Mouse (Mus musculus): ENCODE data around the gene Cpa5. TPM values are rescaled to one million over a fixed set of nuclear protein-coding genes. Genes with fewer than 3 reads are reported as not detected.

Gene Cpa5
- polyA plus RNA-seq, 1 experiment from 2014 or later = 1.1 TPM

DNA sequence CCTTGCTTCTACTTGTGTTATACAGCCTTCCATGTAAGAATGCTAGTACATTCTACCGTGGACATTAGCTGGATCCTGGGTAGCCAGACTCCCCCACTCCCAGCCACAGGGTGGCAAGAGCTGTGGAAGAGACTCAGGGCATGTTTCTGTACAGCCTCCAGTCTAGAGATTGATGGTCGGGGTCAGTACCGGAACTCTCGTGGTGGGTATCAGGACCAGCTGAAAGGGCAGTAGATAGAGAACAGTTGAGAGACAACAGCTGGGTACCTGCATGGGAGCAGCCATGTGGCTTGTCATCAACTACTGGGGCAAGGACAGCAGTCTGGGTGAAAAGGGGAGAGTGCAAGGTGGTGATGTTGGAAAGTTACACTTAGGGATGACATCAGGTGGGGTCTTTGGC, 5.7 kb upstream of the Cpa5 start:
- H3K27me3 ChIP-seq (replicated peaks) = no peaks in the 10 kb centered on the region
- no peaks in the 10 kb centered on the region for H3K9me3 ChIP-seq (replicated peaks)
- H3K4me3 ChIP-seq = no peak overlapping the region
- no peak overlapping the region for H3K4me2 ChIP-seq
- WGBS = 74% methylated on average over 4 of the region's 4 CpGs
- H3K9ac ChIP-seq = no peak overlapping the region
- no peak overlapping the region for H3K27ac ChIP-seq (ENCODE audit: poor library complexity, severe bottlenecking)
- no peaks in the 10 kb centered on the region for H3K4me1 ChIP-seq (replicated peaks)
- ATAC-seq (ENCODE audit: insufficient number of reproducible peaks, low FRiP score) = no peak
- no peaks in the 10 kb centered on the region for H3K36me3 ChIP-seq

DNA sequence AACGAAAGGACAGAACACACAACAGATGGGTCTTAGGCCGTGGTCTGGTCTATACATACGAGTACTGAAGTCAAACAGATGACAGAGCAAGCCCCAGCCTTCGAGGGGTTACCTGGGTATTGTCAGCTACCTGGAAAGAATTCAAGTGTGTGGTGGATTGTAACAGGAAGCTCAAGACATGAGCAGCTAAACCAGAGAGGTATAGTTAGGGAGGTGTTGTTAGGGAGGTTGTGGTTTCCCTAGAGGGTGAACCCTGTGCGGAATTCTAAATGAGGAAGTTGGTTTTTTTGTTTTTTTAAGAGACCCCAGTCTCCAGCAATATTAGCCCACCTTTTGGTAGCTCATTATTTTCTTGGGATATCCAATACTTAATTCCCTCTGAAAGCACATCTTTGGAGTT, 5.1 kb upstream of the Cpa5 start:
- 78% methylated on average over 5 of the region's 5 CpGs for WGBS
- no peak for ATAC-seq (ENCODE audit: insufficient number of reproducible peaks, low FRiP score)
- H3K27ac ChIP-seq (ENCODE audit: poor library complexity, severe bottlenecking) = no peak overlapping the region

DNA sequence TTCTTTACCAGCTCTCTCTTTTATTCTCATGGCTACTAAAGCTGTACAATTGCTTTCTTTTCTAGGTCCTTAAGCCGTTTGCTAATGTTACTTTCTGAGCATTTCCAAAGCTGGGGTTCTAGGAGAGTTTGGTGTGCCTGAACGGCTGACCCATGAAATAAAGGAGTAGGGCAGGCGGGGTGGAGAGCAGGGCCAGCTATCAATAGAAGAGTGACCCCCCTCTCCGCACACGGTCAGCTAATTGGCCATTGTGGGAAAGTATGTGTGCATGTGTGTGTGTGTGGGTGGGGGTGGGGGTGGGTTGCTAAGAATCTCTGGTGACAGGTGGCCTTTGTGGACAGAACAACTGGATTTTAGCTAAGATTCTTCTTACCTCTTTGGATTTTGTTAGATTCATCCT, 402 bp downstream of the Cpa5 start:
- Histone ChIP-seq H3K9ac (no peak overlapping the region), H3K4me2 (no peak overlapping the region), H3K27me3 (replicated peaks) (no peaks in the 10 kb centered on the region), H3K9me3 (replicated peaks) (no peaks in the 10 kb centered on the region), H3K4me3 (no peak overlapping the region), H3K27ac (ENCODE audit: poor library complexity, severe bottlenecking) (no peak overlapping the region), H3K4me1 (replicated peaks) (peaks cover 8% of the 10 kb centered on the region), H3K36me3 (no peaks in the 10 kb centered on the region)
- no peak for ATAC-seq (ENCODE audit: insufficient number of reproducible peaks, low FRiP score)
- WGBS = 77% methylated on average over 5 of the region's 5 CpGs

More for the DNA sequence above, 5.1 kb upstream of the Cpa5 start:
- Histone ChIP-seq H3K9ac (no peak overlapping the region), H3K4me2 (no peak overlapping the region), H3K4me1 (replicated peaks) (no peaks in the 10 kb centered on the region), H3K4me3 (no peak overlapping the region), H3K27me3 (replicated peaks) (no peaks in the 10 kb centered on the region), H3K36me3 (no peaks in the 10 kb centered on the region), H3K9me3 (replicated peaks) (no peaks in the 10 kb centered on the region)

DNA sequence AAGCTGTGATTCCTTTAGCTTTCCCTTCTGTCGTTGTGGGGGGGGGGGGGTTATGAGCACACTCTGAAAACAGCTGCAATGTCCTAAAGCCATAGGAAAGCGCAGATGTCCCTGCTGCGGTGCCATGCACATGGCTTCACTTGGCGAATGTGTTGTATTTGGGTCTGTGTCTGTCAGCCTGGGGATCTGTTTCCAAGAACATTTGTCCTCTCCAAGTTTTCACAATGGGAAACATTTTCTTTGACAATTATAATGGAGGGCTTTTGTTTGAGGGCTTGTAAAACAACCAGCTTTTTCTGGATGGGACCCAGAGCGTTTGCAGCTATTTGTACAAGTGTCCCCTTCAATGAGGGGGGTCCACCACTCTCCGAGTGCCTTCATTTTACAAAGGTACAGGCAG, 3.4 kb downstream of the Cpa5 start:
- no peaks in the 10 kb centered on the region for H3K27me3 ChIP-seq (replicated peaks)
- H3K27ac ChIP-seq (ENCODE audit: poor library complexity, severe bottlenecking) = no peak overlapping the region
- WGBS = 81% methylated on average over 6 of the region's 6 CpGs
- H3K4me2 ChIP-seq = no peak overlapping the region
- ATAC-seq (ENCODE audit: insufficient number of reproducible peaks, low FRiP score) = no peak
- H3K9ac ChIP-seq = no peak overlapping the region
- no peaks in the 10 kb centered on the region for H3K36me3 ChIP-seq
- no peaks in the 10 kb centered on the region for H3K9me3 ChIP-seq (replicated peaks)
- H3K4me1 ChIP-seq (replicated peaks) = peaks cover 38% of the 10 kb centered on the region
- H3K4me3 ChIP-seq = no peak overlapping the region

DNA sequence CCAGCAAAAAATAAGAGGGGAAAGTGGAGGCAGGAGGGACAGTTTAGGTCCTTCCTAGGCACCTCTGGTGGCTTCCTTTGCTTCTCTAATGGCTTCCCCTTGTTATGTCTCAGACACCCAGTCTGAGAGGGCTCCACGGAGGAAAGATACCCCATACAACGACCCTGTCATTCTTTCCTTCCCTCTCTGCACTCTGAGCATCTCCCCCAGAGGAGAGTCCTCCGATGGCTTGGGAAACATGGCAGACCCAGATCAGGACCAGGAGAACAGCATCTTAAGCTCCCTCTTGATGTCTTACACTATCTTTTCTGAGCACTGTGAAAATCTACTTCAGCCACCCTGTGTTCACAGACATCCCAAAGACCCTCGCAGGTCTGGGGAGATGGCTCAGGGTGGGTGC, 4.9 kb downstream of the Cpa5 start:
- 32% methylated on average over 4 of the region's 4 CpGs for WGBS
- H3K4me2 ChIP-seq = no peak overlapping the region
- H3K27ac ChIP-seq (ENCODE audit: poor library complexity, severe bottlenecking) = no peak overlapping the region
- H3K27me3 ChIP-seq (replicated peaks) = no peaks in the 10 kb centered on the region
- ATAC-seq (ENCODE audit: insufficient number of reproducible peaks, low FRiP score) = no peak
- H3K9ac ChIP-seq = no peak overlapping the region
- no peaks in the 10 kb centered on the region for H3K36me3 ChIP-seq
- H3K4me1 ChIP-seq (replicated peaks) = peaks cover 49% of the 10 kb centered on the region
- no peak overlapping the region for H3K4me3 ChIP-seq
- no peaks in the 10 kb centered on the region for H3K9me3 ChIP-seq (replicated peaks)

DNA sequence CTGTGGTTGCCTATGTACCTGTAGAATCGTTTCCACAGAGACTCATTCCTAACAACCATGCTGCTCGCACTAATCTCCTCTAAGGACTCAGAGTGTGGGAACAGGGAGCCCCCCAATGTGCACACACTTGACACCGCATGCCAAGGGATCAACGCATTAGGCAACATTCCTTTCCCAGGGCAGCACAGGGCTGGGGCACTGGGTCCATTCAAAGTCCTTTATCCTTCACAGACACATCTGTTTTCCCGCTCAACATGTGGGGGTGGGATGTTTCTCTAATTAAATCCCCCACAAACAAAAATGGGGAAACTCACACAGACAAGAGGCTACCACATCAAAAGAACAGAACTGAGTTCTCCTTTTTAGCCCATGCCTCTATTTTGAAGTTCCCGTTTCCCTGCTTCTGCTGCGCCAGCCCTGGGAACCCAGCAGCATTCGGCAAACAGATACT, 5.7 kb downstream of the Cpa5 start:
- peak overlapping the region; percentile 44 for H3K4me2 ChIP-seq
- ATAC-seq (ENCODE audit: insufficient number of reproducible peaks, low FRiP score) = no peak
- peak overlapping the region; percentile 68 for H3K27ac ChIP-seq (ENCODE audit: poor library complexity, severe bottlenecking)
- H3K9me3 ChIP-seq (replicated peaks) = no peaks in the 10 kb centered on the region
- H3K4me1 ChIP-seq (replicated peaks) = peaks cover 56% of the 10 kb centered on the region
- WGBS = 9% methylated on average over 8 of the region's 8 CpGs
- no peaks in the 10 kb centered on the region for H3K36me3 ChIP-seq
- peak overlapping the region; percentile 57 for H3K9ac ChIP-seq
- H3K27me3 ChIP-seq (replicated peaks) = no peaks in the 10 kb centered on the region
- H3K4me3 ChIP-seq = no peak overlapping the region

DNA sequence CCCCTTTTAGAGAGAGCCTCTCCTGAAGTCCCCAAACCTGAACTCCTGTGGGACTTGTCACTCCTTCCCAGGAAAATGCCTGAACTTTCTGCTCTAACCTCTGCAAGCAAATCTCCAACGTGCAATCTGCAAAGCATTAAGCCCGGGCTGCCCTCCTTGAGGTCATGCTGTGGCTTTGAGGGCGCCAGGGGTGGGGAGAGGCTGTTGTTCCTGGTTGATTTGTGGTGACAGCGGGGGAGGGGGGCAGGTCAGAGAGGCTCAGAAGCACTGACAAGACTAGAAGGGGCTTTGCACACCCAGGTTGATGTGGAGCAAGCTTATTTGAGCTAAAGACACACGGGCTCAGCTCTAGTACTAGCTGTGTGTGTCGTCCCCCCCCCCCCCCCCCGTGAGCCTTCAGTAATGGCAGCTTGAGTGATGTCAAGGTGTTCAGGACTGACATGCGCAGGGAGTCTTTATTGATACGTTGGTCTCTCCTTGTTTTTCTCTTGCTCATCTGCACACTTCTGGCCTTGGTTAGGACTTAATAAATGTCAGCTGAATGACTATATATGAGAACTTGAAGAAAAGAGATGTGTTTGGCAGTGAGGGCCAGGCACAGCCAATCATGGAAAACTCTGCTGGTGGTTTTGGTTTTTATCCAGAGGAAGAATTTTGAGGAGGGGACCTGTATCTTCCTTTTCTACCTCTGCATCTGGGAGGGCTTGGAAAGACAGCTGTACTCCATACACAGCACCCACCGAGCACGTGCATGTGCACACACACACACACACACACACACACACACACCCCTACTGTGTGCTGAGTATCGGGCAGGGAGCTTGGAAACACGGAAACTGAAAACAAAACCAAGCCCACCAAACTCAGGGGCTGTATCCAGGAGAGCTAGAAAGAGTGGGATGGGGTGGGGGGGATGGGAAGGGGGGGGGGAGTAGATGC, 6.5 kb downstream of the Cpa5 start:
- H3K36me3 ChIP-seq = no peaks in the 10 kb centered on the region
- H3K9ac ChIP-seq = peak overlapping the region; percentile 57
- H3K27ac ChIP-seq (ENCODE audit: poor library complexity, severe bottlenecking) = peak overlapping the region; percentile 68
- H3K27me3 ChIP-seq (replicated peaks) = no peaks in the 10 kb centered on the region
- ATAC-seq (ENCODE audit: insufficient number of reproducible peaks, low FRiP score) = no peak
- 12% methylated on average over 13 of the region's 13 CpGs for WGBS
- peak overlapping the region; percentile 53 for H3K4me2 ChIP-seq
- H3K4me3 ChIP-seq = 0 out of 2 replicates have a peak overlapping the region, but pooled peaks have one; percentile 3
- no peaks in the 10 kb centered on the region for H3K9me3 ChIP-seq (replicated peaks)
- peaks cover 62% of the 10 kb centered on the region for H3K4me1 ChIP-seq (replicated peaks)

DNA sequence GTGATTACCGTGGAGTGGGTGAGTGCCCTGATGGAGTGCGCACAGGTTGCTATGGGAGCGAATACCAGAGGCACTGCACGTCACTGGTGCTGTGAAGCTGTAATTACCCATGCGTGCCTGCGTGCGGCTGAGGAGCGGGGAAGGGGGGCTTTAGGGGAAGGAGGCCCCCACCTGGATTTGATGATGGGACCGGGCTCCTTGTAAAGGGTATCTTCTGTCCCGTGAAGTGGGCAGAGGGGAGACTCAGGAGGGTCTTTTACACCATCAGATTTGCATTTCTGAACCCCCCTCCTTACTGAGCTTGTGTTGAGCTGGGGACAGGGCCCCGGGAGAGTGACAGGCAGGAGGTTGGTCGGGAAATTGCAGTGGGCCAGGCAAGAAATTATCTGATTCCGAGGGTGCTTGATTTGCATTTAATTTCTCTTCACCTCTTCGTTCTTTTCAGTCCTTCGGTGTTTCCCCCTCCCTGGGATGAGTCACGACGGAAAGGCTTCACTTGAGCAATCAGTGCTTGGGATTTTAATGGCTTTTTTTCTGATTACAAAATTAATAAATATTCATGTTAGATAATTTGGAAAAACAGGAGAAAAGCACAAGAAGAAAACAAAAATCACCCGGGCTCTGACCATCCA, 7.3 kb downstream of the Cpa5 start:
- peak overlapping the region; percentile 56; the same call in 1 of the 2 replicates for H3K9ac ChIP-seq
- H3K9me3 ChIP-seq (replicated peaks) = no peaks in the 10 kb centered on the region
- peaks cover 70% of the 10 kb centered on the region for H3K4me1 ChIP-seq (replicated peaks)

DNA sequence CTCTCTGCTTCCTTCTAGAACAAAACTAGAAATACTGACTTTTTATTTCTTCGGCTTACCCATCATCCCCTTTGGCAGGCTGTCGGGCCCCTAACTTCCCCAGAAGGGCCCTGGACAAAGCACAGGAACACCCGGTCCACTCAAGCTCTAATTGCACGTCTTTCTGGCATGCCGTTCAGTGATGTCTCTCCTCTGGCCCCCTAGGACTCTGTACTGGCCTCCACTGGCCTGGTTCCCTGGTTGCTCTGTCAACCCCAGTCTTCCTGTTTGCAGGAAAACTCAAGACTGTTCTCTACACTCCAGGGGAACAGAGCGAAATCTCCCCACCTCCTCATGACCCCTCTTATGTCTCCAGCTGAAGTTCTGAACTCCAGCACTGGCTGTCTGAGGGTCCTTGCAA, 7.9 kb downstream of the Cpa5 start:
- Histone ChIP-seq H3K4me1 (replicated peaks) (peaks cover 75% of the 10 kb centered on the region), H3K9me3 (replicated peaks) (no peaks in the 10 kb centered on the region), H3K9ac (peak overlapping the region; percentile 17; the same call in 1 of the 2 replicates), H3K27ac (ENCODE audit: poor library complexity, severe bottlenecking) (peak overlapping the region; percentile 63), H3K4me2 (no peak overlapping the region), H3K27me3 (replicated peaks) (no peaks in the 10 kb centered on the region), H3K36me3 (no peaks in the 10 kb centered on the region), H3K4me3 (no peak overlapping the region)
- WGBS = 47% methylated on average over 6 of the region's 6 CpGs
- ATAC-seq (ENCODE audit: insufficient number of reproducible peaks, low FRiP score) = no peak

More for the DNA sequence above, 7.3 kb downstream of the Cpa5 start:
- WGBS = 18% methylated on average over 18 of the region's 18 CpGs
- ATAC-seq (ENCODE audit: insufficient number of reproducible peaks, low FRiP score) = no peak
- Histone ChIP-seq H3K27ac (ENCODE audit: poor library complexity, severe bottlenecking) (peak overlapping the region; percentile 68), H3K4me3 (0 out of 2 replicates have a peak overlapping the region, but pooled peaks have one; percentile 3), H3K36me3 (no peaks in the 10 kb centered on the region), H3K27me3 (replicated peaks) (no peaks in the 10 kb centered on the region), H3K4me2 (peak overlapping the region; percentile 53)

DNA sequence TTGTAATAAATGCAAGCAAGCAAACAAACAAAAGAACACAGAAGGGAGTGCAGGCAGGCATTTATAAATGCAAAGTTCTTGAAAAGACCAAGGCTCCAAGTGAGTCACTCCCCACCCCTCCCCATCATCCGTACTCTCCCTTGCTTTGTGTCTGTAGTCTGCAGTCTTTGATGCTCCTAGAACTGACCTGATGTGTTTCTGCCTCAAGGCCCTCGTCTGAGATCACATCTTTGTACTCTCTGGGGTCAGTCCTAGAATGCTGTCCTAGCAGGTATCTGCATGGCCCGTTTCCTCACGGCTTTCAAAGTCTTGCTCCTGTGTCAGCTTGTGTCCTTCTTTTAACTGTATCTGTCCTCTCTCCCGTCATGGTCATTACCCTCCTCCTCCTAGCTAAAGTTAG, 8.8 kb downstream of the Cpa5 start:
- 0 out of 2 replicates have a peak overlapping the region, but pooled peaks have one; percentile 63 for H3K27ac ChIP-seq (ENCODE audit: poor library complexity, severe bottlenecking)
- no peak for ATAC-seq (ENCODE audit: insufficient number of reproducible peaks, low FRiP score)
- no peaks in the 10 kb centered on the region for H3K36me3 ChIP-seq
- H3K4me2 ChIP-seq = no peak overlapping the region
- no peak overlapping the region for H3K4me3 ChIP-seq
- no peaks in the 10 kb centered on the region for H3K27me3 ChIP-seq (replicated peaks)
- H3K9ac ChIP-seq = no peak overlapping the region
- peaks cover 82% of the 10 kb centered on the region for H3K4me1 ChIP-seq (replicated peaks)
- no peaks in the 10 kb centered on the region for H3K9me3 ChIP-seq (replicated peaks)
- 79% methylated on average over 5 of the region's 5 CpGs for WGBS

DNA sequence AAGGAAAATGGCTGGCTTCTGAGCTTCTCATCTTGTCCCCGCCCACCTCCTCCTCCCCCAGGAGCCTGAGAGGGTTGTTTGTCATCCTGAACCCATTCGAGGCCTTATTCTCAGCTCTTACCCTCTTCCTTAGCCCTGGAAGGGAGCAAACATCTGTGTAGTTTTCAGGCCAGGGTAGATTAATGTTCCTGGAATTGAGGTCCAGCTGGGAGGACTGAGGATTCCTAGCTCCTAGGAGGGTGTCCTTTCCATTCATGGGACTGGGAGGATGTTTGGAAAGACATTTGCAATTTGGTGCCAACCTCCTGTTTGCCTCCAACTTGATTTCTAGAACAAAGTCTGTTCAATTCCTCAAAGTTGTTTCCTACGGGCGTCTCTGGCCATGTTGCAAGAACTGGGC, 9.8 kb downstream of the Cpa5 start:
- H3K4me2 ChIP-seq = no peak overlapping the region
- H3K9ac ChIP-seq = no peak overlapping the region
- 76% methylated on average over 4 of the region's 4 CpGs for WGBS
- H3K27ac ChIP-seq (ENCODE audit: poor library complexity, severe bottlenecking) = peak overlapping the region; percentile 94
- ATAC-seq (ENCODE audit: insufficient number of reproducible peaks, low FRiP score) = no peak
- H3K9me3 ChIP-seq (replicated peaks) = no peaks in the 10 kb centered on the region
- H3K27me3 ChIP-seq (replicated peaks) = no peaks in the 10 kb centered on the region
- H3K4me1 ChIP-seq (replicated peaks) = peaks cover 88% of the 10 kb centered on the region
- no peak overlapping the region for H3K4me3 ChIP-seq
- no peaks in the 10 kb centered on the region for H3K36me3 ChIP-seq
